Mouse (Mus musculus): ENCODE measurements around the gene Cog3. TPM values are rescaled to one million over a fixed set of nuclear protein-coding genes. Genes with fewer than 3 reads are reported as not detected.
A peak's percentile ranks its signal among the peaks of the same experiment; 100 is the strongest.
"Not testable (repeated sequence)": the region's sequence is repeated elsewhere in the genome, so short reads cannot be mapped to it uniquely, and the experiment has no call there.

The Cog3 gene
- polyA plus RNA-seq, 1 experiment from 2014 or later, result 15.8 TPM

DNA sequence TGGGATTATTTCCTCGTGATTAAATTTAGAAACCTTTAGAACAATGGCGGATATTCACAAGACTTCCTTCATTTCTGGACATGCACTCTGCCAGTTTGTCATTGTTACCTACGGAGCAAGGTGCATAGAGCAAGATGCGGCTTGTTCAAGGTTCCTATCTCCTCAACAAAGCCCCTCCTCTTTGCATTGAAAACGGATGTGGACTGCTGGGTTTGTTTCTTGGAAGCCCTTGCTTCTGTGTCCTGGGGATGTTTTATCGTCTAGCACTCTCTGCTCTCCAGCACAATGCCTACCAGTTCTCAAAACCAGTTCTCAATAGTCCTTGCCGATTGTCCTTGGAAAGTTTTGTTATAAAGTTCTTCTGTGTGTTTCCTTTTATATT is 33.5 kb upstream of the Cog3 start:
- Histone ChIP-seq H3K36me3 (ENCODE audit: control insufficient read depth, insufficient read depth, low read length) (no peaks in the 10 kb centered on the region), H3K27me3 (replicated peaks; ENCODE audit: control insufficient read depth, insufficient read depth, low read length) (peaks cover 7% of the 10 kb centered on the region; the same call in 1 of the 2 replicates), H3K9ac (ENCODE audit: low read depth, low read length) (no peak overlapping the region), H3K4me3 (ENCODE audit: low read length) (no peak overlapping the region), H3K27ac (ENCODE audit: low read depth, low read length) (no peak overlapping the region), H3K4me2 (ENCODE audit: low read length) (peak overlapping the region; percentile 77), H3K9me3 (ENCODE audit: control insufficient read depth, low read length) (no peaks in the 10 kb centered on the region), H3K4me1 (ENCODE audit: control insufficient read depth, insufficient read depth, low read depth, low read length) (peaks cover 9% of the 10 kb centered on the region)
- 40% methylated on average over 7 of the region's 7 CpGs for WGBS
- no peak for ATAC-seq

DNA sequence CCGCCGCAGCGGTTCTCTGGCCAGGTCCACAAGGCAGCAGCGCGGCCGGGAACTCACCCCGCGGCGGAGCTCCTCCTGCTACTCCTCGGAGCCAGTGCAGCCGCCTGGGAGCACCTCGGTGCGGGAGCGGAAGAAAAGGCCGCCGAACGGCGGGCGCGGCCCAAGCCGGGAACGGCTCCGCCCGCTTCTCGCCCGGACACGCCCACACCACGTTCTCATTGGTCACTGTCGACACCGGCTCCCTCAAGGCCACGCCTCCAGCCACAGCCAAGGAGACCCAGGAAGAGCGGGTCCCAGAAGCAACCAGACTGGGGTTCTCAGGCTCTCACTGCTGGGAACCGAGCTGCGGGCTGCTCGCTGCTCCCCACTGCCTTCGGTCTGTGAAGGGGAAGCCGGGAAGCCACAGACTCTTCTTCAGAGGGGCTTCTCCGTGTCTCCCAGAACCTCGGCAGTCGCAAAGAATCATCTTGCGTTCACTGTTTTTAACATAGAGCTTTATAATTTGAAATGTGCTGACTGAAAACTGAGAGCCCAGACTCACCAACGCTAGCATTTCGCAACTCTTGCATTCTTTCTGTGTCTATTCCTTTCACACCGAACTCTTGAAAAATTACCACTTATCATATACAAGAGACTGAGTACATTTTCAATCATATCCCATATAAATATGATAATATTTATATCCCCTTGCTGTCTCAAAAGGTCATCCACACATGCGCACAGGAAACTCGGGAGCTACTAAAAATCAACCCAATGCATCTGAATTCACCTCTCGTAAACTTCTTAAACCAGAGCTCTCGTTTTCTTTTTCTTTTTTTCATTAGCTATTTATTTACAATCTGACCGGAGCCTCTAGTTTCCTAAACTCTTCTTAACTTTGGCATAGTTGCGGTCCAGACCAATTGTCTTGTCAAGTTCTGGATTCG is 32.8 kb upstream of the Cog3 start, which contains the start of gene Slc25a30:
TSS of gene Slc25a30 (minus strand) at position 170 of the 926 bp plus-strand sequence.
- WGBS, result 7% methylated on average over 50 of the region's 51 CpGs
- no peaks in the 10 kb centered on the region for H3K9me3 ChIP-seq (ENCODE audit: control insufficient read depth, low read length)
- no peaks in the 10 kb centered on the region for H3K36me3 ChIP-seq (ENCODE audit: control insufficient read depth, insufficient read depth, low read length)
- H3K4me2 ChIP-seq (ENCODE audit: low read length), result peak within 1 kb of the TSS; percentile 77
- H3K4me1 ChIP-seq (ENCODE audit: control insufficient read depth, insufficient read depth, low read depth, low read length), result peaks cover 9% of the 10 kb centered on the region
- peaks cover 7% of the 10 kb centered on the region; the same call in 1 of the 2 replicates for H3K27me3 ChIP-seq (replicated peaks; ENCODE audit: control insufficient read depth, insufficient read depth, low read length)
- H3K9ac ChIP-seq (ENCODE audit: low read depth, low read length), result peak within 1 kb of the TSS; percentile 88
- H3K4me3 ChIP-seq (ENCODE audit: low read length), result peak within 1 kb of the TSS; percentile 78
- ATAC-seq, result peak; percentile 99
- H3K27ac ChIP-seq (ENCODE audit: low read depth, low read length), result peak within 1 kb of the TSS; percentile 92

DNA sequence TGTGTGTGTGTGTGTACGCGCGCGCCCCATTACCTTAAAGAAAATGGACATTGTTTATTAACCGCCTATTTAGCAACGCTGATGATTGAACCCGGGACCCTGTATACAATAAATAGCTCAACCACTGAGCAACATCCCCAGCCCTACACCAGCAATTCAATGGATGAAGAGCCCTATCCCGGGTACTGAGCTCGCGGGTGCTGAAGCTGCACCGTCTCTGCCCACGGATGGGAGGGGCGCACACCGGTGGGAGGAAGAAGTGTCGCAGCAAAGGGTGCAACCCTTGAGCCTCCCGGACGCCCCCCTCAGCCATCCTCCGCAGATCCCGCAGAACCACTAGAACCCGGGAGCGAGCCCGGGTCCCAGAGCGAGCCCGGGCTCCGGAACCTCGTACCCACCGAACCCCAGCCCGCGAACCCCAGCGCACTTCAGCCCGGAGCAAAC is 32.1 kb upstream of the Cog3 start:
- H3K27ac ChIP-seq (ENCODE audit: low read depth, low read length), result peak overlapping the region; percentile 92
- peaks cover 3% of the 10 kb centered on the region; the same call in 1 of the 2 replicates for H3K36me3 ChIP-seq (ENCODE audit: control insufficient read depth, insufficient read depth, low read length)
- H3K9me3 ChIP-seq (ENCODE audit: control insufficient read depth, low read length), result no peaks in the 10 kb centered on the region
- peaks cover 7% of the 10 kb centered on the region; the same call in 1 of the 2 replicates for H3K27me3 ChIP-seq (replicated peaks; ENCODE audit: control insufficient read depth, insufficient read depth, low read length)
- peak overlapping the region; percentile 88 for H3K9ac ChIP-seq (ENCODE audit: low read depth, low read length)
- under 1% methylated on average over 31 of the region's 31 CpGs for WGBS
- peaks cover 9% of the 10 kb centered on the region for H3K4me1 ChIP-seq (ENCODE audit: control insufficient read depth, insufficient read depth, low read depth, low read length)
- peak overlapping the region; percentile 78 for H3K4me3 ChIP-seq (ENCODE audit: low read length)
- peak; percentile 73 for ATAC-seq
- H3K4me2 ChIP-seq (ENCODE audit: low read length), result peak overlapping the region; percentile 77

DNA sequence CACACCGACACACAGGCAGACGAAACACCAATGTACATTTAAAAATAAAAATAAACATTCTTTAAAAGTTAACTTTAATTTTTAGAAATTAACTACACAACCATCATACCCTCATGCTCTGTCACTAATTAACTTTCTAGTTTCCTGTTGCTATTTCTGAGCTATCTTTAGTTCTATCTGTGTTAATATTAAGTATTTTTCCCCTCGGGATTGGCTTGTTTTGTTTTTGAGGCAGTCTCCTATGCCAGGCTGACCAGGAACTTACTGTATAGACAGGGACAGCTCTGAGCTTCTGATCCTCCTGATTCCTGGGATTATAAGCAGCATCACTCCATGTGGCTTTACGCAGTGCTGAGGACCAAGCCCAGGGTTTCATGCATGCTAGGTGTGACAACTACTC is 25.6 kb upstream of the Cog3 start:
- Histone ChIP-seq H3K4me1 (ENCODE audit: control insufficient read depth, insufficient read depth, low read depth, low read length) (no peaks in the 10 kb centered on the region), H3K4me3 (ENCODE audit: low read length) (no peak overlapping the region), H3K9me3 (ENCODE audit: control insufficient read depth, low read length) (no peaks in the 10 kb centered on the region), H3K9ac (ENCODE audit: low read depth, low read length) (no peak overlapping the region), H3K36me3 (ENCODE audit: control insufficient read depth, insufficient read depth, low read length) (peaks cover 8% of the 10 kb centered on the region; the same call in 1 of the 2 replicates), H3K4me2 (ENCODE audit: low read length) (no peak overlapping the region), H3K27me3 (replicated peaks; ENCODE audit: control insufficient read depth, insufficient read depth, low read length) (no peaks in the 10 kb centered on the region), H3K27ac (ENCODE audit: low read depth, low read length) (no peak overlapping the region)
- no peak for ATAC-seq
- 97% methylated on average over 4 of the region's 4 CpGs for WGBS

DNA sequence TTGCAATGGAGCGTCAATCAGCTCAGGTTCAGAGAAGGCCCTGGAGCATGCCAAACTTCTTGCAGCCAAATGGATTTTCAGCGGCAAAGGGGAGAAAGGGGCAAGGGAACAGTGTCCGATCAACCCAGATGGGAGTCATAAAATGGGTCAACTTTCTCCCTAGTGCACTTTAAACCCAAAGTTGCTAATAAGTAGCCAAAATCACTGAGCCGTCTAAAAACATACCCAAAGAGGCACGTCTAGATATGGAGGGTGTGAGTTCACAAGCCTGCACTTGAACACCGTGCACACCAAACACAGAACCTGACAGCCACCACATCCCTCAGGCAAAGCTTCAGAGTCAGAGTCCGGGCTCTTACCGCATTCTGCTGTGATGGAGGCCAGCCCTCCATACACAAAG is 22.3 kb upstream of the Cog3 start:
- 89% methylated on average over 8 of the region's 8 CpGs for WGBS
- H3K27ac ChIP-seq (ENCODE audit: low read depth, low read length), result no peak overlapping the region
- H3K36me3 ChIP-seq (ENCODE audit: control insufficient read depth, insufficient read depth, low read length), result peaks cover 6% of the 10 kb centered on the region; the same call in 1 of the 2 replicates
- no peak overlapping the region for H3K4me2 ChIP-seq (ENCODE audit: low read length)
- no peak overlapping the region for H3K4me3 ChIP-seq (ENCODE audit: low read length)
- H3K9me3 ChIP-seq (ENCODE audit: control insufficient read depth, low read length), result no peaks in the 10 kb centered on the region
- H3K4me1 ChIP-seq (ENCODE audit: control insufficient read depth, insufficient read depth, low read depth, low read length), result no peaks in the 10 kb centered on the region
- no peaks in the 10 kb centered on the region for H3K27me3 ChIP-seq (replicated peaks; ENCODE audit: control insufficient read depth, insufficient read depth, low read length)
- H3K9ac ChIP-seq (ENCODE audit: low read depth, low read length), result no peak overlapping the region
- ATAC-seq, result no peak

DNA sequence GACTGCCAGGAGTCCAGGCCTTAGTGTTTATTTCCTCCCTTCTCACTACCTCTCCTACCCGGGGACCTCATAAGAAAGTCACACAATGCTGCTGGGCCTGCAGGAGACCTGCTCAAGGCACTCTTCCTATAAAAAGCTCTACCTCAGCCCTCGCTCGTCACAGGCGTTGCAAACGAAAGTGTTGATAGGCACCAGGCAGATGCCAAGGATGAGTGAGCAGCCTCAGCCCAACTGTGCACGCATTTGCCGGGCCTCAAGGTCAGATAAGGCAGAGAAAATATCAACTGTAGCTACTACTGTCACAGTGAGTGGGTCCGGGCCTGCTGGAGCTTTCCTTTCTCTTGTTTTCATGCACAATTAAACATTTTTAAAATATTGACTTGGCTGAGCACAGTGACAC is 19.1 kb upstream of the Cog3 start:
- H3K4me3 ChIP-seq (ENCODE audit: low read length), result no peak overlapping the region
- no peaks in the 10 kb centered on the region for H3K27me3 ChIP-seq (replicated peaks; ENCODE audit: control insufficient read depth, insufficient read depth, low read length)
- no peaks in the 10 kb centered on the region for H3K9me3 ChIP-seq (ENCODE audit: control insufficient read depth, low read length)
- H3K27ac ChIP-seq (ENCODE audit: low read depth, low read length), result no peak overlapping the region
- no peak overlapping the region for H3K9ac ChIP-seq (ENCODE audit: low read depth, low read length)
- peaks cover 7% of the 10 kb centered on the region; the same call in 1 of the 2 replicates for H3K36me3 ChIP-seq (ENCODE audit: control insufficient read depth, insufficient read depth, low read length)
- no peak overlapping the region for H3K4me2 ChIP-seq (ENCODE audit: low read length)
- no peaks in the 10 kb centered on the region for H3K4me1 ChIP-seq (ENCODE audit: control insufficient read depth, insufficient read depth, low read depth, low read length)
- ATAC-seq, result no peak
- WGBS, result 84% methylated on average over 8 of the region's 8 CpGs

DNA sequence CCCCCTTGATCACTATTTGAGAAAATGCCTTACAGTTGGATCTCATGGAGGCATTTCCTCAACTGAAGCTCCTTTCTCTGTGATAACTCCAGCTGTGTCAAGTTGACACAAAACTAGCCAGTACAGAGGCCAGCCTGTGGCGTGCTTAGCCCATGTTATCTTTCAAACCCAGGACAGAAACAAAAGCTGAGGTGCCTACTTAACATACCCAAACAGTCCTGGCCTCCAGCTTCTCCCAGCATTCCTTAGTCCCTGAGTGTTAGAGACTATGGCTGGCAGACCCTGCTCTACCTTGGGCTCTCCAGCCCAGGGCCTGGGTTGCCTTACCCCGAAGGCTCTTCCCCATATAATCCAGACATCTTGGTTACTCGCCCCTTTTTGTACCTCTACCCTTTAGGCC is 18.1 kb upstream of the Cog3 start:
- H3K9ac ChIP-seq (ENCODE audit: low read depth, low read length); H3K4me2 ChIP-seq (ENCODE audit: low read length); H3K27me3 ChIP-seq (replicated peaks; ENCODE audit: control insufficient read depth, insufficient read depth, low read length); H3K36me3 ChIP-seq (ENCODE audit: control insufficient read depth, insufficient read depth, low read length); H3K4me1 ChIP-seq (ENCODE audit: control insufficient read depth, insufficient read depth, low read depth, low read length); H3K9me3 ChIP-seq (ENCODE audit: control insufficient read depth, low read length); H3K27ac ChIP-seq (ENCODE audit: low read depth, low read length); H3K4me3 ChIP-seq (ENCODE audit: low read length); ATAC-seq: not testable (repeated sequence)
- WGBS, result 88% methylated on average over 3 of the region's 3 CpGs

DNA sequence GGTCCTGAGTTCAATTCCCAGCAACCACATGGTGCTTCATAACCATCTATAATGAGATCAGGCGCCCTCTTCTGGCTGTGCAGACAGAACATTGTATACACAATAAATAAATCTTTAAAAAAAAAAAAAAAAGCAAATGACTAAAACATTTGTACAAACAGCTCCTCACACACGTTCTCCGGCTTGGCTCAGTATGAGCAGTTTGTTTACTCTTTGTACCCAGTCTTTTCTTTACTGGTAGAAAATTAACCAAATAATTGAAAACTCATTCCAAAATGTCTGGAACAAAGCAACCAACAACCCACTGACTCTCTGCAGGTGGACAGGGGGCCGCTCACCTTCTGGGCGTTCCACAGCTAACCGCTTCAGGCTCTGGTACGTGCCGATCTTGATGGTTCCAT is 16.8 kb upstream of the Cog3 start:
- Histone ChIP-seq H3K27me3 (replicated peaks; ENCODE audit: control insufficient read depth, insufficient read depth, low read length) (no peaks in the 10 kb centered on the region), H3K27ac (ENCODE audit: low read depth, low read length) (no peak overlapping the region), H3K4me2 (ENCODE audit: low read length) (no peak overlapping the region), H3K9me3 (ENCODE audit: control insufficient read depth, low read length) (no peaks in the 10 kb centered on the region), H3K36me3 (ENCODE audit: control insufficient read depth, insufficient read depth, low read length) (peaks cover 11% of the 10 kb centered on the region; the same call in 1 of the 2 replicates), H3K9ac (ENCODE audit: low read depth, low read length) (no peak overlapping the region), H3K4me1 (ENCODE audit: control insufficient read depth, insufficient read depth, low read depth, low read length) (no peaks in the 10 kb centered on the region), H3K4me3 (ENCODE audit: low read length) (no peak overlapping the region)
- WGBS, result 93% methylated on average over 8 of the region's 8 CpGs
- no peak for ATAC-seq

DNA sequence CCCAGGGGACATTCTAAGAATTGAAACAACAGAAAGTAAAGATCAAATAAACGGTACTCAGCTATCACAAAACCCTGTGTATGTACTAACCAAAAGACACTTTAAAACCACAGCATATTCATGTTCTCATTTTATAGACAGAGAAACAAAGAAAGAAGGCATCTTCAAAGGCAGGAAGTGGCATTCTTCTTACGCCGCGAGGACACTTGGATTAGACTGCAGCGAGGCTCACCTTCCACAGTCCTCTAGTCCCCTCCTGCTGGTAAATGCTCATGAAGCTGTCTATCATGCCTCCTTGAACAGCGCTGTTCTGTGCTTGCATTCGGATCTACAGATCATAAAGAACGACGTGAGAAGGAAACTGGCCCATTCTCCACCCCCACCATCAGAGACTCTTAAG is 15.0 kb upstream of the Cog3 start:
- H3K27me3 ChIP-seq (replicated peaks; ENCODE audit: control insufficient read depth, insufficient read depth, low read length), result no peaks in the 10 kb centered on the region
- no peak overlapping the region for H3K4me3 ChIP-seq (ENCODE audit: low read length)
- H3K9ac ChIP-seq (ENCODE audit: low read depth, low read length), result no peak overlapping the region
- H3K27ac ChIP-seq (ENCODE audit: low read depth, low read length), result no peak overlapping the region
- H3K4me1 ChIP-seq (ENCODE audit: control insufficient read depth, insufficient read depth, low read depth, low read length), result no peaks in the 10 kb centered on the region
- H3K9me3 ChIP-seq (ENCODE audit: control insufficient read depth, low read length), result no peaks in the 10 kb centered on the region
- no peak overlapping the region for H3K4me2 ChIP-seq (ENCODE audit: low read length)
- no peak for ATAC-seq
- H3K36me3 ChIP-seq (ENCODE audit: control insufficient read depth, insufficient read depth, low read length), result peaks cover 14% of the 10 kb centered on the region
- WGBS, result 85% methylated on average over 9 of the region's 9 CpGs

All from hindbrain, embryonic 16.5 days (tissue).